Mouse (Mus musculus) heart, embryonic 10.5 days (tissue): ENCODE results near the gene Aprt. TPM values are rescaled to one million over a fixed set of nuclear protein-coding genes. Genes with fewer than 3 reads are reported as not detected.

ENCODE experiments used
- DNase-seq: peaks from one replicate; pipeline ENCODE4 v3.0.0-alpha.2; 2017; ENCODE audit warnings: low spot score
- H3K27ac ChIP-seq: fragments of 300-500 bp; sonication (generic); 2 replicates; pipeline ENCODE4 v1.5.1; 2016; ENCODE audit warnings: mild to moderate bottlenecking
- H3K27me3 ChIP-seq: fragments of 300-500 bp; sonication (generic); 2 replicates; pipeline ENCODE4 v1.6.1; 2016; ENCODE audit warnings: mild to moderate bottlenecking; ENCODE audit not compliant: poor library complexity, insufficient read depth, severe bottlenecking
- H3K36me3 ChIP-seq: fragments of 300-500 bp; sonication (generic); 2 replicates; pipeline ENCODE4 v1.6.1; 2016; ENCODE audit warnings: mild to moderate bottlenecking, moderate library complexity
- H3K4me1 ChIP-seq: fragments of 300-500 bp; sonication (generic); 2 replicates; pipeline ENCODE4 v1.6.1; 2016; ENCODE audit warnings: mild to moderate bottlenecking
- H3K4me3 ChIP-seq: fragments of 300-500 bp; sonication (generic); 2 replicates; pipeline ENCODE4 v1.5.1; 2016; ENCODE audit warnings: mild to moderate bottlenecking, moderate library complexity
- H3K9me3 ChIP-seq: fragments of 300-500 bp; sonication (generic); 2 replicates; pipeline ENCODE4 v1.6.1; 2016; ENCODE audit warnings: mild to moderate bottlenecking, moderate library complexity
- whole genome bisulfite sequencing: fragments of 180-500 bp; shearing (Covaris S2); methylation state at CpG from one replicate; pipeline ENCODE4 v1.1.7; 2016; 5-methylcytosine and 5-hydroxymethylcytosine counted together
- microRNA-seq: library from miRNA; unstranded; fragments of <30 nt; microRNA quantifications from one replicate; pipeline ENCODE4, GENCODE M21; 2017
- polyA plus RNA-seq: library from polyadenylated mRNA; unstranded; fragments of >200 nt; fragmentation: Nextera tagmentation; extraction: Ambion mirVana; gene quantifications from 2 replicates; pipeline ENCODE4 v1.2.1, GENCODE M21; 2016

Aprt gene
- polyA plus RNA-seq, 1 experiment from 2014 or later = 361 TPM

GRCm38 (mm10) chr8:122537033-122537432, 39.7 kb downstream of the Aprt start:
- H3K27me3 ChIP-seq = no peaks in the 10 kb centered on the region
- peak overlapping the region; percentile 32; the same call in 1 of the 2 replicates for H3K4me3 ChIP-seq
- peak overlapping the region; percentile 85 for H3K27ac ChIP-seq
- 28% methylated on average over 6 of the region's 6 CpGs for WGBS
- peaks cover 34% of the 10 kb centered on the region for H3K36me3 ChIP-seq
- peaks cover 72% of the 10 kb centered on the region for H3K4me1 ChIP-seq
- H3K9me3 ChIP-seq = no peaks in the 10 kb centered on the region
- peak; percentile 84 for DNase-seq

GRCm38 (mm10) chr8:122531312-122531711, 45.4 kb downstream of the Aprt start:
- H3K4me1 ChIP-seq = peaks cover 74% of the 10 kb centered on the region
- no peak for DNase-seq
- WGBS = 66% methylated on average over 8 of the region's 8 CpGs
- H3K36me3 ChIP-seq = peaks cover 31% of the 10 kb centered on the region
- no peak overlapping the region for H3K4me3 ChIP-seq
- no peaks in the 10 kb centered on the region for H3K9me3 ChIP-seq
- H3K27ac ChIP-seq = peak overlapping the region; percentile 85
- no peaks in the 10 kb centered on the region for H3K27me3 ChIP-seq

- no peak for DNase-seq
- Histone ChIP-seq H3K4me3 (no peak overlapping the region), H3K9me3 (no peaks in the 10 kb centered on the region), H3K36me3 (peaks cover 25% of the 10 kb centered on the region), H3K4me1 (peaks cover 82% of the 10 kb centered on the region), H3K27me3 (no peaks in the 10 kb centered on the region), H3K27ac (peak overlapping the region; percentile 29; the same call in 1 of the 2 replicates)
- 90% methylated on average over 4 of the region's 4 CpGs for whole genome bisulfite sequencing
These were observed 47.5 kb downstream of the Aprt start for GRCm38 (mm10) chr8:122529159-122529558.

GRCm38 (mm10) chr8:122527937-122528336, 48.8 kb downstream of the Aprt start:
- Histone ChIP-seq H3K27me3 (no peaks in the 10 kb centered on the region), H3K4me3 (no peak overlapping the region), H3K36me3 (peaks cover 21% of the 10 kb centered on the region), H3K4me1 (peaks cover 87% of the 10 kb centered on the region), H3K9me3 (no peaks in the 10 kb centered on the region), H3K27ac (peak overlapping the region; percentile 87; the same call in 1 of the 2 replicates)
- DNase-seq = no peak
- 86% methylated on average over 3 of the region's 3 CpGs for WGBS

GRCm38 (mm10) chr8:122526526-122527170, 50.1 kb downstream of the Aprt start:
- H3K27me3 ChIP-seq = no peaks in the 10 kb centered on the region
- peaks cover 21% of the 10 kb centered on the region for H3K36me3 ChIP-seq
- peak overlapping the region; percentile 28 for H3K4me3 ChIP-seq
- 38% methylated on average over 7 of the region's 7 CpGs for whole genome bisulfite sequencing
- peak; percentile 90 for DNase-seq
- no peaks in the 10 kb centered on the region for H3K9me3 ChIP-seq
- peak overlapping the region; percentile 87 for H3K27ac ChIP-seq
- H3K4me1 ChIP-seq = peaks cover 82% of the 10 kb centered on the region

GRCm38 (mm10) chr8:122526084-122526483, 50.6 kb downstream of the Aprt start:
- 45% methylated on average over 3 of the region's 3 CpGs for WGBS
- Histone ChIP-seq H3K27me3 (no peaks in the 10 kb centered on the region), H3K4me1 (peaks cover 77% of the 10 kb centered on the region), H3K4me3 (peak overlapping the region; percentile 28; the same call in 1 of the 2 replicates), H3K27ac (peak overlapping the region; percentile 87), H3K36me3 (peaks cover 21% of the 10 kb centered on the region), H3K9me3 (no peaks in the 10 kb centered on the region)
- no peak for DNase-seq

- H3K4me3 ChIP-seq = peak overlapping the region; percentile 24
These were observed 51.7 kb downstream of the Aprt start for GRCm38 (mm10) chr8:122525004-122525403.

More at GRCm38 (mm10) chr8:122525004-122525403, 51.7 kb downstream of the Aprt start:
- no peak for DNase-seq
- peaks cover 21% of the 10 kb centered on the region for H3K36me3 ChIP-seq
- no peaks in the 10 kb centered on the region for H3K9me3 ChIP-seq
- H3K27ac ChIP-seq = peak overlapping the region; percentile 87
- H3K27me3 ChIP-seq = no peaks in the 10 kb centered on the region
- 55% methylated on average over 6 of the region's 6 CpGs for WGBS
- peaks cover 78% of the 10 kb centered on the region for H3K4me1 ChIP-seq

Small RNAs within 50 kb of the gene (microRNA-seq; reads per million reads assigned to microRNA genes)
- gene Mir6396 = not detected

Other genes starting within 250 kb of the Aprt start
- not detected in 2 replicates for gene Trhr2, start 216.2 kb downstream of the Aprt start, polyA plus RNA-seq
- 47.4 and 51.0 TPM in 2 replicates for gene Zc3h18, start 200.3 kb downstream of the Aprt start, polyA plus RNA-seq
- not detected in 2 replicates for gene Il17c, start 154.9 kb downstream of the Aprt start, polyA plus RNA-seq
- gene Cyba, start 144.0 kb downstream of the Aprt start, polyA plus RNA-seq = 185 and 214 TPM in 2 replicates
- gene Mvd, start 133.5 kb downstream of the Aprt start, polyA plus RNA-seq = 41.7 and 43.8 TPM in 2 replicates
- 2.3 and 6.6 TPM in 2 replicates for gene Snai3, start 116.2 kb downstream of the Aprt start, polyA plus RNA-seq
- gene Rnf166, start 100.8 kb downstream of the Aprt start, polyA plus RNA-seq = 37.1 and 38.8 TPM in 2 replicates
- 40.5 and 45.9 TPM in 2 replicates for gene Ctu2, start 100.8 kb downstream of the Aprt start, polyA plus RNA-seq
- 23.7 and 29.3 TPM in 2 replicates for gene Piezo1, start 25.6 kb downstream of the Aprt start, polyA plus RNA-seq
- 47.6 TPM in 2 replicates for gene Cdt1, start 8.9 kb downstream of the Aprt start, polyA plus RNA-seq
- 8.1 and 11.9 TPM in 2 replicates for gene Galns, start 34.6 kb upstream of the Aprt start, polyA plus RNA-seq
- 52.9 and 67.4 TPM in 2 replicates for gene Trappc2l, start 34.7 kb upstream of the Aprt start, polyA plus RNA-seq
- gene Pabpn1l, start 45.8 kb upstream of the Aprt start, polyA plus RNA-seq = 0.19 TPM in 1 of 2 replicates, not detected in the other
- gene Cbfa2t3, start 122.2 kb upstream of the Aprt start, polyA plus RNA-seq = 3.8 and 5.5 TPM in 2 replicates
- 17.3 and 19.8 TPM in 2 replicates for gene Acsf3, start 198.6 kb upstream of the Aprt start, polyA plus RNA-seq